In the genomic region with DNA sequence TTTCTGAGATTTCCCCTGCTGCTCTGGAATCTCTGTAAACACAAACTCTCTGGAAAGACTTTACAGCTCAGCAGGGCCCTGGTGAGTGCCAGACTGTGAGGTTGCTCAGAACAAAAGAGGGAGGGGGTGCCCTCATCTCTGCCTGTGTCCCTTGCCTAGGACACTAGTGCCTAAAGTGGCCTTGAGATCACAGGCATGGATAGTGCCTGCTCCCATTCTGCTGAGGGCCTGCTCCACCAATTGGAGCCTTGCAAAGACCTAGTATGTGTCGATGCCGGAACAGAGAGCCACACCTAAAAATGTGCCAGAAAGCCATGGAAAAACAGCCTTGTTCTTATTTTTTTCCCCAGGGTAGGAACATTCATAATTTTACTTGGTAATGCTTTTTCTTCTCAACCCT, we compare ENCODE assay signal across 22 mouse cellular contexts.
DNase-seq lines count a peak whose midpoint lies in the region; ATAC-seq and TF ChIP-seq lines count a peak whose summit lies in the region.
"Had no signal": no experiment of that assay in that cellular context is flagged by ENCODE, and none has a peak within 500 bp of the region (broad histone marks: within the 10 kb centered on the region; RNA-seq: fewer than 3 reads in every experiment).

No protein-coding gene starts in this region.

- H3K36me3 ChIP-seq in forebrain, embryonic 10.5 days (replicated peaks) = no peaks in the 10 kb centered on the region
- no peaks in the 10 kb centered on the region for H3K36me3 ChIP-seq in forebrain, postnatal 0 days (ENCODE audit: insufficient read depth)
- no peaks in the 10 kb centered on the region for H3K36me3 ChIP-seq in midbrain, embryonic 15.5 days (replicated peaks)
- H3K36me3 ChIP-seq: heart, embryonic 12.5 days; hindbrain, embryonic 12.5 days; hindbrain, embryonic 15.5 days had no signal

- ATAC-seq in forebrain, postnatal 0 days = no peak
- no peak for ATAC-seq in midbrain, embryonic 15.5 days (replicated peaks)
- ATAC-seq: forebrain, embryonic 14.5 days; intestine, postnatal 0 days; Patski had no signal

- no peak for DNase-seq in forebrain, embryonic 10.5 days (ENCODE audit: extremely low spot score, low spot score)
- no peak for DNase-seq in forebrain, postnatal 0 days
- peak; percentile 79 for DNase-seq in heart, adult 11 months
- no peak for DNase-seq in heart, postnatal 4 days
- peak; percentile 37 for DNase-seq in Muller cell, postnatal 12 days (ENCODE audit: inconsistent ontology term)
- DNase-seq: adrenal gland, adult 2 months; adrenal gland, postnatal 14 days; cerebellum, adult 11 months; cerebellum, adult 2 months; cerebellum, adult 9-11 months; cerebellum, postnatal 25 days; embryo, embryonic 11 days; gastrocnemius, postnatal 36 days; heart, postnatal 14 days; kidney, adult 2 months had no signal

- H3K4me1 ChIP-seq in forebrain, embryonic 10.5 days = peaks cover 27% of the 10 kb centered on the region; the same call in 1 of the 2 replicates
- H3K4me1 ChIP-seq in forebrain, postnatal 0 days (ENCODE audit: insufficient read depth) = no peaks in the 10 kb centered on the region
- H3K4me1 ChIP-seq in midbrain, embryonic 15.5 days = no peaks in the 10 kb centered on the region
- H3K4me1 ChIP-seq: hindbrain, embryonic 12.5 days; hindbrain, embryonic 15.5 days had no signal

- H3K4me2 ChIP-seq in forebrain, postnatal 0 days (ENCODE audit: low read depth) = no peak overlapping the region
- no peak overlapping the region for H3K4me2 ChIP-seq in midbrain, embryonic 15.5 days
- H3K4me2 ChIP-seq: heart, embryonic 12.5 days; hindbrain, embryonic 12.5 days; hindbrain, embryonic 15.5 days had no signal

- no peak for TF ChIP-seq CTCF in forebrain, postnatal 0 days (IDR thresholded peaks at IDR 0.05; ENCODE audit: low read depth)

- no peak overlapping the region for H3K9ac ChIP-seq in forebrain, postnatal 0 days
- no peak overlapping the region for H3K9ac ChIP-seq in midbrain, embryonic 15.5 days
- H3K9ac ChIP-seq: heart, embryonic 12.5 days; hindbrain, embryonic 12.5 days; hindbrain, embryonic 15.5 days had no signal

- WGBS in forebrain, embryonic 10.5 days = 93% methylated on average over 2 of the region's 2 CpGs
- 88% methylated on average over 2 of the region's 2 CpGs for WGBS in forebrain, postnatal 0 days
- 88% methylated on average over 2 of the region's 2 CpGs for WGBS in midbrain, embryonic 15.5 days

- peak overlapping the region; percentile 58; the same call in 1 of the 2 replicates for H3K27ac ChIP-seq in forebrain, embryonic 10.5 days
- H3K27ac ChIP-seq in forebrain, postnatal 0 days (ENCODE audit: low read depth, low read length) = no peak overlapping the region
- H3K27ac ChIP-seq in midbrain, embryonic 15.5 days = no peak overlapping the region
- H3K27ac ChIP-seq: hindbrain, embryonic 12.5 days; hindbrain, embryonic 15.5 days had no signal

- peaks cover 5% of the 10 kb centered on the region; the same call in 1 of the 2 replicates for H3K9me3 ChIP-seq in forebrain, embryonic 10.5 days
- no peaks in the 10 kb centered on the region for H3K9me3 ChIP-seq in forebrain, postnatal 0 days (ENCODE audit: low read length)
- H3K9me3 ChIP-seq in midbrain, embryonic 15.5 days = no peaks in the 10 kb centered on the region
- H3K9me3 ChIP-seq: hindbrain, embryonic 12.5 days; hindbrain, embryonic 15.5 days had no signal

- H3K4me3 ChIP-seq in forebrain, embryonic 10.5 days = no peak overlapping the region
- H3K4me3 ChIP-seq in forebrain, postnatal 0 days (ENCODE audit: low read depth, low read length) = no peak overlapping the region
- no peak overlapping the region for H3K4me3 ChIP-seq in midbrain, embryonic 15.5 days
- H3K4me3 ChIP-seq: heart, embryonic 12.5 days; hindbrain, embryonic 12.5 days; hindbrain, embryonic 15.5 days had no signal

- H3K27me3 ChIP-seq in forebrain, embryonic 10.5 days (ENCODE audit: poor library complexity, severe bottlenecking) = no peaks in the 10 kb centered on the region
- no peaks in the 10 kb centered on the region for H3K27me3 ChIP-seq in forebrain, postnatal 0 days (ENCODE audit: insufficient read depth, low read length)
- H3K27me3 ChIP-seq in midbrain, embryonic 15.5 days (replicated peaks) = no peaks in the 10 kb centered on the region
- H3K27me3 ChIP-seq: heart, embryonic 12.5 days; hindbrain, embryonic 12.5 days; hindbrain, embryonic 15.5 days; Patski had no signal

Comparison
In these comparisons a context has a peak if more than half of its experiments do, and no peak if none do; other contexts are left out.
1. DNase-seq: peak in heart, adult 11 months (single experiment) and Muller cell, postnatal 12 days (single experiment); none in forebrain, embryonic 10.5 days (single experiment), forebrain, postnatal 0 days (single experiment) and heart, postnatal 4 days (single experiment).